Mouse (Mus musculus) thymus, adult 2 months (tissue): Measurements from ENCODE around the gene Arl6ip4.

Source experiments
- CTCF ChIP-seq: fragments of 200-500 bp; IDR thresholded peaks from 2 replicates; pipeline ENCODE4 v1.5.1; 2012; ENCODE audit warnings: mild to moderate bottlenecking, control low read depth, low read length, moderate library complexity, borderline replicate concordance; ENCODE audit not compliant: control insufficient read depth, poor library complexity, insufficient read depth; ENCODE audit errors: extremely low read depth
- POLR2A ChIP-seq: fragments of 200-500 bp; IDR thresholded peaks from 2 replicates; pipeline ENCODE4 v1.6.1; 2012; ENCODE audit warnings: mild to moderate bottlenecking, low read length, control low read depth, moderate library complexity; ENCODE audit not compliant: control insufficient read depth, poor library complexity, insufficient read depth; ENCODE audit errors: extremely low read depth

- no peak for TF ChIP-seq CTCF
- TF ChIP-seq POLR2A = no peak
Observed at GRCm38 (mm10) chr5:124162577-124162976, 46.7 kb downstream of the Arl6ip4 start.
